Mouse (Mus musculus) E14TG2a.4 (cell line): ENCODE results near the gene Gm20388.

Experiments
- CTCF ChIP-seq: conservative IDR thresholded peaks from 2 replicates; pipeline ENCODE4 v1.5.1; 2014; ENCODE audit warnings: low read length
- NANOG ChIP-seq: IDR thresholded peaks from 2 replicates; pipeline ENCODE4 v1.6.1; 2014; ENCODE audit warnings: borderline replicate concordance, low read length, mixed read lengths

DNA sequence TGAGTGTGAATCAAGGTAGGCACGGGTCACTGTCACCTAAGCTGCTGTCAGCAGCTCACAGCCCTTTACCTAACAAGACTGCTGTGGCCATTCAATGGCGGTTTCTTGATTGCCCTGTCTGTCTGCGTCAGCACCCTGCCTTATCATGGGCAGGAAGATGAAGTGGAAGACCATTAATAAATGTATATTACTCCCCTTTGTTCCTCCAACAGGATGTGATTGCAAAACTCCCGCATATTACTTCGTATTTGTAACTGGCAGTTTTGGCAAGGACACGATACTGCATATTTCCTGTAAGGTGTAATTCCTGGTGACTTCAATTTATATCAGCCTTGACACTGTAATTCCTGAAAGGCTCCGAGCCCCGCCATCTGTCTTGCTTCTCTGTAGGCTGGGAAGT is 4330.3 kb downstream of the Gm20388 start:
- TF ChIP-seq CTCF (no peak), NANOG (no peak)
